Mouse (Mus musculus): ENCODE measurements at regions not wholly inside any gene's neighbourhood (a gene's known extent, or its start where the extent isn't known, plus 50 kb on each side); places are given as distances from the start of the nearest gene placed in this dataset.

GRCm38 (mm10) chrX:14040104-14040503 is 170.8 kb upstream of the H2al1n start:
- no peak overlapping the region for H3K4me2 ChIP-seq (replicated peaks)
- no peak for ATAC-seq
- H3K27ac ChIP-seq, result no peak overlapping the region
- no peaks in the 10 kb centered on the region for H3K9me3 ChIP-seq
- 85% methylated on average over 3 of the region's 3 CpGs for WGBS
- no peak overlapping the region for H3K9ac ChIP-seq
- no peaks in the 10 kb centered on the region for H3K36me3 ChIP-seq
- no peak overlapping the region for H3K4me3 ChIP-seq (replicated peaks)
- no peaks in the 10 kb centered on the region for H3K4me1 ChIP-seq (replicated peaks)
- no peaks in the 10 kb centered on the region for H3K27me3 ChIP-seq (replicated peaks)

DNA sequence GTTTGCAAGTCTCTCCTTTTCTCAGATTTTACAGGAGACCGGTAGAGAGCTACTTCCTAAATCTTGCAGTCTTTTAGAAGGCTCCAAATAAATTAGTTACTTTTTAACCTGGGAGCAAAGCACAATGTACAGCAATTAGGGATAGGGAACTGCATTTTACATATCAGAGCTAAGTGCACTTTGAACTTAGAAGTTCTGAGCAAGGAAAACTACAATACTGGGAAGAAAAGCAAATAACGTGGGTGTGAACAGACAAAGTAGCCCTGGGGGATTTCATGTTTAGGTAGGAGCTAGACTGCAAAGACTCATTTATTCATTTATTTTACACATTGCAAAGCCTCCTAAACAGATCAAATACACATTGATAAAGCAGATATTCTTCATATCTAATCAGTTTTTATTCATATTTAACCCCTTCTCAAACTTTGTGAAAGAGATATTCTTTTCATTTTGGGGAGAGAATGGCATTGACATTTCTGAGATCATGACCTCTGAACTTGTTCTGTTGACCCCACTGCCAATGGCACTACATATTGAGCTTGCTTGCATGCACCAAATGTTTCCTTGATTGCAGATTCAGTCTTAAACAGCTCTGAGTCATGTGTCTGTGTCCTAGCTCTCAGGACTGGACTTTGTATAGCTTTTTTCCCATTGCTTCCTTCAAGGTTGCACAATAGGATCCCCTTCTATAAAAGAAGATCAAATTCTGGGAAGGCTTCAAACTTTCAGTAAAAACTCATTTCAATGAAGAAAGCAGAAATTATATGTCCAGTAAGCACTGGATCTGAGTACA is 146.8 kb upstream of the Cask start:
- H3K9ac ChIP-seq, result no peak overlapping the region
- WGBS, result 62% methylated on average over 2 of the region's 2 CpGs
- H3K4me3 ChIP-seq (replicated peaks), result no peak overlapping the region
- H3K4me2 ChIP-seq (replicated peaks), result no peak overlapping the region
- no peak overlapping the region for H3K27ac ChIP-seq
- H3K9me3 ChIP-seq, result no peaks in the 10 kb centered on the region
- no peaks in the 10 kb centered on the region for H3K4me1 ChIP-seq (replicated peaks)
- H3K27me3 ChIP-seq (replicated peaks), result no peaks in the 10 kb centered on the region
- H3K36me3 ChIP-seq, result no peaks in the 10 kb centered on the region
- peak; percentile 96 for ATAC-seq

DNA sequence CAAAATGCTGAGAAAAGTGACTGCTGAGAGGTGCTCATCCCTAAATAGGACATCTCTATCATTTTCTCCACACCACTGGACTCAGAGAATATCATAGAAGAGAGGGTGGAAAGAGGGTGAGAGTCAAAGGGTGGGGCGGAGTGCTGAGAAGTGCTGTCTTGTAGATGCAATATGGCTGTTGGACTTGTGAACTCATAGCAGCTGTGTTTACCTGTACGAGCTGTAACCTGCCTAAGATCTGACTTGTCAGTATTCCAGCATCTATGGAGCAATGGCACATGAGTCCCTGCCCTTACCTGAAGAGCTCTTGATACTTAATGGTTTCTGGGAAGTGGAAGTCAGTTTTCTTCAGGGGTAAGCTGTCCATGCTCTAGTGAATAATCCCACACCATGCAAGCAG is 127.8 kb upstream of the Cask start:
- Histone ChIP-seq H3K9ac (no peak overlapping the region), H3K4me2 (replicated peaks) (no peak overlapping the region), H3K9me3 (no peaks in the 10 kb centered on the region), H3K27me3 (replicated peaks) (no peaks in the 10 kb centered on the region), H3K4me3 (replicated peaks) (no peak overlapping the region), H3K27ac (no peak overlapping the region), H3K36me3 (no peaks in the 10 kb centered on the region), H3K4me1 (replicated peaks) (no peaks in the 10 kb centered on the region)
- ATAC-seq, result no peak
- WGBS, result 76% methylated on average over 2 of the region's 2 CpGs

Measured in intestine, embryonic 15.5 days (tissue).